Mouse (Mus musculus): Measurements from ENCODE around the gene Szt2.
A peak's percentile ranks its signal among the peaks of the same experiment; 100 is the strongest.

Szt2 gene

DNA sequence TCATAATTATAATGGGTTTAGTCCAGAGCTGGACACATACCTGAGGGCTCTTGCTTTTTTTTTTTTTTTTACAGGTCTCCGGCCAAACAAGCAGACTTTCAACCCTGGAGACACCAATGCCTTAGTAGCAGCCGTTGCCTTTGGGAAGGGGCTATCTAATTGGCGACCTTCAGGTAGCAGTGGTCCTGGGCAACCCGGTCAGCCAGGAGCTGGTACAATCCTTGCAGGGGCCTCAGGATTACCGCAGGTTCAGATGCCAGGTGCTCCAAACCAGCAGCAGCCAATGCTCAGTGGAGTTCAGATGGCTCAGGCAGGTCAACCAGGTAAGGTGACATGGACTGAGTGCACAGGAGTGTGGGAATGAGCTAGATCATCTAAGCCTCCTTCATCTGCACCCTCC, 4.5 kb upstream of the Szt2 start:
- DNase-seq (ENCODE audit: low spot score in 2 of 2), result no peak

DNA sequence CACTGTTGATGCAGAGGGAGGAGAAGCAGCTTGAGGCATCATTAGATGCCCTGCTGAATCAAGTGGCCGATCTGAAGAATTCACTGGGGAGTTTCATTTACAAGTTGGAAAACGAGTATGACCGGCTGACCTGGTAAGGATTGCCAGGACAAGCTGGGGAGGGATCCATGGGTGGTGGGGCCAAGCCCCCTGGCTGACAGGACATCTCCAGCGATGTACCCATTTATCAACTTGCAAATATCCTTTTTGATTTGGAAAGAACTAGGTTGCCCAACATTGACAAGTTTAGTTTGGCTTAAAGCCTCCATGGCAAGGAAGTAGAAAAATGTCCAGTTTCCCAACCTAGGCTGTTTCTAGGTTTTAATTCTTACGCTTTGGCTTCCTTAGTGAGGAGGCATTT, 1.8 kb upstream of the Szt2 start:
- DNase-seq (ENCODE audit: low spot score in 2 of 2), result no peak

DNA sequence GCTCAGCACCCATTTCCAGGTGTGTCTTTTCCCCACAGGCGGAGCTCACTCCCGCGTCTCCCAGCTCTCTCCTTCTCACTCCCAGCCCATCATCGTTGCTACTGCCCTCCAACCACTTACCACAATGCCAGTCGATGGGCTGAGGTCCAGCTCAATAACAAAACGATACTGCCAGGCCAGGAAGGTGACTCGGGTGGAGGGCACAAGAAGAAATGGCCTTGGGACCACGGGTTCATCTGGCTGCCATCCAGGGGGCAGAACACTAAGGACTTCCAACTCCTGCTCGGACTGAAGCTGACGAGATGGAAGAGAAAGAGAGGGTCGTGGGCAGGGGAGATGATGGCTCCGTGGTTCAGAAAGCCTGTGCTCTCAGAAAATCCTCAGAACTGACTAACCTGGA, 6.4 kb downstream of the Szt2 start:
- DNase-seq (ENCODE audit: low spot score in 2 of 2), result no peak

DNA sequence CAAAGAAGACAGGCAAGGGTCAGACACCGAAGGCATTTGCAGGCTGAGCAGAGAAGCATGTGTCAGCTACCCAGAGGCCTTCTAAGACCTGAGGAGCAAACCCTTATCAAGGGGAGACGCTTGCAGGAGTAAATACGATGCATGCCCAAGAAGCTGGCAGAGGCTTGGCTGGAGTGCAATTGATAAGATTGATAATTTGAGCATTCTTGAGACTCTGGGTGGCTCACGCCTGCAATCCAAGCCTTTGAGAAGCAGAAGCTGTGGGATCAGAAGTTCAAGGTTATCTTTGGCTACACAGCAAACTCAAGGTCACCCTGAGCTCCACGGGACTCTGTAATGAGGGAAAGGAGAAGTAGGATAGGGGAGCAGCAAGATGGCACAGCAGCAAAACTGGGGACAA, 7.2 kb downstream of the Szt2 start:
- DNase-seq (ENCODE audit: low spot score in 2 of 2), result no peak

DNA sequence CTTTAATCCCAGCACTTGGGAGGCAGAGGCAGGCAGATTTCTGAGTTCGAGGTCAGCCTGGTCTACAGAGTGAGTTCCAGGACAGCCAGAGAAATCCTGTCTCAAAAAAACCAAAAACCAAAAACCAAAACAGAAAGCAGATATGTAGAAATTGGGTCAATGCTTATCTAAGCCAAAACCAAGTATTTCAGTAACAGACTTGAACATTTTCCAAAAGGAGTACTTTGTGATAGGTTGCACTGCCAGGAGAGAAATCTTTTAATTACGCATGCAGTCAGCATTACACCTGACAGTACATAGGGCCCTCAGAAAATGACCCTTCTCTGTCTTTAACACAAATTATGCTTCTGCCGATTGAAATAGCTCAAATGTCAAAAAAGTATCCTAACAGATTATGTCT, 7.7 kb downstream of the Szt2 start:
- no peak for DNase-seq (ENCODE audit: low spot score in 2 of 2)

GRCm38 (mm10) chr4:118398400-118398799, 10.7 kb downstream of the Szt2 start:
- DNase-seq (ENCODE audit: low spot score in 2 of 2), result no peak

DNA sequence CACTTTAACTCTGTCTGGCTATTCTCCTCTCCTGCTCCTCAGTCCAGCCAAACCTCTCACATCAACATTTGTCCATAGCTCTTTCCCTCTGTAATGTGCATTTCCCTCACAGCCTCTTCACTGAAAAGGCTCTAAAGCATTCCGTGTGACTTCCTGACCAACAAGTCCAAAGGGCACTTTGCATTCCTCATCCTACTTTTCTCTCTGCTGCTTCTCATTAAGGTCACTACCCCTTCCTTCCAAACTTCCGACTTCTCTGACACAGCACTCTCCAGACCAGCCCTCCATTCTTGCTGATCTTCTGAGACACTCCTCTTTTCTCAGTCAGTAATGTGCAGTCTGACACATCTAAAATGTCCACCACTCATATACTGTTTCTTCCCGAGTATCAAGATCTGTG, 12.6 kb downstream of the Szt2 start:
- DNase-seq (ENCODE audit: low spot score in 2 of 2), result no peak

DNA sequence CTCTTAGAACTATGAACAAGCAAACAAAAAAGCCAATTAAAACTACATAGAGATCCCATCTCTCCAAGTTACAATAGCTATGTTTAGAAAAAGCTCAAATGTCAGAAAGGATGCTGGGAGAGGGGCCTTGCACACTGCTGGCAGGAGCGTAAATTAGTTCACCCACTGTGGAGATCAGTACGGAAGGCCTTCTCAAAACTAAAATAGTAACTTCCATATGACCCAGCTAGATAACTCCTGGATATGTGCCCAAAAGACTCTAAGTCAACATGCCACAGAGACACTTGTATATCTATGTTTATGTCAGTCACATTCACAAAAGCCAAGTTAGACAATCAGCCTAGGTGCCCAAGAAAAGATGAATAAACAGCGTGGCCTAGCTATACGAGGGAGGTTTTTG, 13.8 kb downstream of the Szt2 start:
- no peak for DNase-seq (ENCODE audit: low spot score in 2 of 2)

- no peak for DNase-seq (ENCODE audit: low spot score in 2 of 2)
Measured at GRCm38 (mm10) chr4:118394505-118394904, 14.6 kb downstream of the Szt2 start.

DNA sequence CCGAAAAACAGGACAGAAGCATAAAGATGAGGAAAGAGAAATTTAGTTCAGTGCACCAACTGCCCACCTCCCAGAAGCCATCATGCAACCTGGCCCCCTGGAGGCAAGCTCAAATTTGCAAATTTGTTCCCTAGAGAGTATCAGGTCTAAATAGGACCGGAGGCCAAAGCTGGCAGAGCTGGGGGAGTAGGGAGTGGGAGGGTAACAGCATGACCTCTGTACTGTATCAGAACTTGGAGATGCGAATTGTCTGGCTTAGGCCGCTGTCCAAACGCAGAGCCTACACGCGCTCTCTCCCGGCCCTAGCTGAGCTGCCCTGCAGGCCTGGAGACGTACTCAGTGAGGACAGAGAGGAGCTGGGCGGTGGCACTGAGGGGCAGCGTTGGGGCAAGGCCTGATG, 18.9 kb downstream of the Szt2 start:
- DNase-seq (ENCODE audit: low spot score in 2 of 2), result no peak

DNA sequence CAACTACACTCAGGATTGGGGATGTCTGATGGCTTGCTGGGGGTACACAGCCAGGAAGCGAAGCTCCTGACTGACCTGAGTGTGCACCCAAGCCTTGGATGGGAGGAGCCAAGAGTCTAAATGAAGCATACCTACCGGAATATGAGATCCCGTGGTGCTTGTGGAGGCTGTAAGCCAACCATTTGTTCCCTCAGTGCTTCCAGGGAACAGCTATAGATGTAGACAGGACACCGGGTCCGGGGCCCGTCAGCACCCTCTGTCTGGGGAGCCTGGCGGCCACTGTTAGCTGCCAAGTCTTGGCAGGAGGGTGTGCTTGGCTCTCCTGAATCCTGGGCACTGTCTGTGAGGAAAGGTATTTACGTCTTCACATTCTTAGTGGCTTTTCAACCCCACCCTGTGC, 21.8 kb downstream of the Szt2 start:
- no peak for DNase-seq (ENCODE audit: low spot score in 2 of 2)

GRCm38 (mm10) chr4:118383271-118383670, 25.8 kb downstream of the Szt2 start:
- DNase-seq (ENCODE audit: low spot score in 2 of 2), result no peak

GRCm38 (mm10) chr4:118375999-118376398, 33.1 kb downstream of the Szt2 start:
- DNase-seq (ENCODE audit: low spot score in 2 of 2), result no peak

DNA sequence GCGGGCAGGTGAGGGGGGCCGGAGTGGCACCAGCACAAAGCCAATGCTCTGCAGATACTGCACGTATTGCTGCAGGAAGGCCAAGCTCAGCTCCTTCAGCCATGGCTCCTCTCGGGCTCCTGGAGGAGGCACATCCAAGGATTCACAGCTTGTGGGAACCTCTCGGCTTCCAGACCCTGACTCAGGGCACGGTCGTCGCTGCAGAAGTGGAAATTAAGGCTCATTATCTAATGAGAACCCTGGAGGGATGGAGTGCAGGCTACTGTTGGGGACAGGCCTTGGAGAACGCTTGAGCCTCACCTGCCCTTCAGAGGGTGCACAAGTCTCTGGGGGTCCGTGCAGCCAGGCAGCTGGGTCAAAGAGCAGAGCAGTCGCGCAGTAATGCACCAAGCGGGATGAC, 37.3 kb downstream of the Szt2 start:
- DNase-seq (ENCODE audit: low spot score in 2 of 2), result no peak

- no peak for DNase-seq (ENCODE audit: low spot score in 2 of 2)
Measured at GRCm38 (mm10) chr4:118368616-118369015, 40.5 kb downstream of the Szt2 start.

GRCm38 (mm10) chr4:118367551-118367950, 41.5 kb downstream of the Szt2 start:
- DNase-seq (ENCODE audit: low spot score in 2 of 2), result no peak

GRCm38 (mm10) chr4:118365991-118366390, 43.1 kb downstream of the Szt2 start:
- DNase-seq (ENCODE audit: low spot score in 2 of 2), result no peak

DNA sequence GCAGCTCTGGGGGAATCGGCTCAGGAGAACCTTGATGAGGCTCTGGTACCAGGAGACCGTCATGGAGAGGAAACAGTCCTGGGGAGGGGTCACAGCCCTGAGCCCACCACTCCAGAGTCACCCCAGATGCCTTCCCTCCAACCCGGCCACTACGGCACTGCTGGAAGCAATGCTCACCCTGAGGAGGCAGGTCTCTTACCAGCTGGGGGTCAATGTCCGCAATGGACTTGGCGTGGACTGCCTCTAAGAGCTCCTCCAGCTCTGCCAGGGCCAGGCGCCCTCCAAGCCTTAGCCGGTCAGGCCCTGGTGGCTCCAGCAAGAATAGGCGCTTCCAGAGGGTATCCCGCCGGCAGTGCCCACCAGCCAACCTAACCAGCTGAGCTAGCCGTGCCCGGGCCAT, 44.4 kb downstream of the Szt2 start:
- no peak for DNase-seq (ENCODE audit: low spot score in 2 of 2)

GRCm38 (mm10) chr4:118363985-118364384, 45.1 kb downstream of the Szt2 start:
- DNase-seq (ENCODE audit: low spot score in 2 of 2), result no peak

- DNase-seq (ENCODE audit: low spot score in 2 of 2), result no peak
Measured at GRCm38 (mm10) chr4:118362879-118363278, 46.2 kb downstream of the Szt2 start.

DNA sequence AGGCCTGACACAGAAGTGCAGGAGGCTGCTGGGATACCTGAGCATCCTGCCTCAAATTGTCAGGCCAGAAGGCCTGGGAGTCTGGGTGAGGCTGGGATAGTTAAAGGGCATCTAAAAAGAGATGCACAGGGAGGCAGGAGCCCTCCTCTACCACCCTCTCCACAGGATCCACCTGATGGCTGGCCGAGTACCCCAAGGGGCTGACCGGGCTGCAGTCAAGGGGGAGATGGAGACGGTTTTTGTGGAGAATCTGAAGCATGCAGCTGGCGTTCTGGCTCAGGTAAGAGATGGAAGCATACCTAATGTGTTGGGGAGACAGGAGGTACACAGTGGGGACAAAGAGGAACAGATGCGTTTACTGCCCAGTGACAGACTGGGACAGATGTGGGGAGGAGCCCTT, 47.6 kb downstream of the Szt2 start:
- no peak for DNase-seq (ENCODE audit: low spot score in 2 of 2)

DNA sequence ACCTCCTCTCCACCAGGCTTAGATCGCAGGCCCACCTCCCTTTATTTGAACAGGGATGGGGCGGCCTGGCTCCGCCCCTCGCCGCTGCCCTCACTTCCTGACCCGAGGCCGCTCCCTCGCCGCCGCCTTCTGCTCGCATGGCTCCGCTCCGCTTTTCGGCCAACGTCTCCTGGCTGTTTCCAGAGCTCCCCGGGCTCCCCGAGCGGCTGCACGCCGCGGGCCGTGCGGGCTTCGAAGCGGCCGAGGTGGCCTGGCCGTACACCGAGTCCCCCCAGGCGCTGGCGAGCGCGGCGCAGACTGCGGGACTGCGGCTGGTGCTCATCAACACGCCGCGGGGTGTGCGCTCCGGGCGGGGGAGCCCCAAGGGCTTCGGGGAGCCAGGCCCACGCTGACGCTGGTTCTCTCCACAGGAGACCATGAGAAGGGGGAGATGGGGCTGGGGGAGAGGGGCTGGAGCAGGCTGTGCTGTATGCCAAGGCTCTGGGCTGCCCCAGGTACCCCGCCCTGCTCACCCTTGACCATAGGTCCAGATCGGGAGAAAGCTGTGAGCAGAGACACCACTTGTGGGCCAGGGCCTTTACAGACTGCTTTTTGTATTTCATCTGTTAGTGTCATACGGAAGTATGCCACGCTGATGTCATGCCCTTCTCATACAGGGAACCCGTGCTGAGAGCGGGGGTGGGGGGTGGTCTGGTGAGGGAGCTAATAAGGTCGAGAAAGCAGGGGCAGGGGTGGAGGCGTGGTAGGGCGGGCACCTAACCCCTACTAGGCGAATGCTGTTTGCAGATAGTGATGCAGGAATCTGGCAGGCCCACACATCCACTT, 49.0 kb downstream of the Szt2 start:
- peak; percentile 38 to 49 for DNase-seq (ENCODE audit: low spot score in 2 of 2)

GRCm38 (mm10) chr4:118359211-118359895, 49.7 kb downstream of the Szt2 start:
- DNase-seq (ENCODE audit: low spot score in 2 of 2), result no peak

All from spleen, postnatal 14 days (tissue).